Mouse (Mus musculus): ENCODE measurements at regions not wholly inside any gene's neighbourhood (a gene's known extent, or its start where the extent isn't known, plus 50 kb on each side); places are given as distances from the start of the nearest gene placed in this dataset.
"Not testable (repeated sequence)": the region's sequence is repeated elsewhere in the genome, so short reads cannot be mapped to it uniquely, and the experiment has no call there.

DNA sequence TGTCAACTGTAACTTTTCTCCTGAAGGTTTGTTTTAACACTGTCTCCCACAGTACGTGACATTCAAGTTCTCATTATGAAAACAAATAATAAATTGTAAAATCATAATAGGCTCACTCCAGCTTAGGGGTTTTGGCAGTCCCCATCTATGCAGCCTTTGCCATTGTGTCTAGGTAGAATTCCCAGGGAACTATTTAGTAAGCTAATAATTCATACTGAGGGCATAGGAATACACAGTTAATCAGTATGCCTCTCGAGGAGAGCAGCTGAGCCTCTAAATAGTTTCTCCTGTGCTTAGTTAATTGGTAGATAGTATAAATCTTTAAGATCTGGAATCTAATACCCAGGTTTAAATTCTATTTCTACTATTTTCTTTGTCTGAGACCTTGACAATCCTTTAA is 191.7 kb downstream of the Tprg start:
- DNase-seq (ENCODE audit: low spot score in 2 of 2): no peak

DNA sequence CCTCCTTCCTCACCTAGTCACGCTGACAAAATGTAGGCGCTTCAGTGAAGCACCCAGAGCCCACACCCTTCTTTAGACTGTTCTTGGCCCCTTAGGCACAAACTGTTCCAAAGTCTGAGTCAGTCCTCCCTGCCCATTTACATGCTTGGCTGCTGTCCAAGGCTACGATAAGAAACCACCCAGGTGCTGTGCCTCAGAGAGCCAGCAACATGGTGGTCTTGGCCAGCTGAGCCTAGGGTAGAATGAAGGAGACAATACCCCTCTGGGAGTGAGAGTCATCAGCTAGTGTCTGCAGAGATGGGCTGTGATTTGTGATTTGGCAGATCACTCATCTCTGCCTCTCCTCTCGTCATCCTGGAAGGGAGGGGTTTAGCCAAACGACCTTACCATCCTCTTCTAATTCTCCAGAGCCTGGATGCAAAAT is 197.2 kb downstream of the Tprg start:
- peak in 1 of 2 experiments; percentile 4 for DNase-seq (ENCODE audit: low spot score in 2 of 2)

DNA sequence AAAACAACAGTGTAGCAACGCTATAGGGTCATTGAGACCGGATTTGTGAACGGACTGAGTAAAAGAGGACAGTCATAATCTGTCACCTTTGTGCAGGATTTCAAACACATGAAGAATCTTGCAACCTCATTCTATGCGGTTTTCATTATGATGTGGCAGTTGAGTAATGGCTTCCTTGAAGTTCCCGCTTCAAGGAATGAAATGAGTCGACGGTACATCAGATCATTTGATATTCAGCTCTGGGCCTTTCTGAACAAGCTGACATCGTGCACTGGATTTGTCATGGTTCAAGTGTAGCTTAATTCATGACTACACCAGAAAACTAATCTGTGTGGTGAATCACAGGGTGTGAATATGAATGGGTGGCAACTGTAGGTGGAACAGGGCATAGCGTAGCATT is 198.4 kb downstream of the Tprg start:
- no peak for DNase-seq (ENCODE audit: low spot score in 2 of 2)

DNA sequence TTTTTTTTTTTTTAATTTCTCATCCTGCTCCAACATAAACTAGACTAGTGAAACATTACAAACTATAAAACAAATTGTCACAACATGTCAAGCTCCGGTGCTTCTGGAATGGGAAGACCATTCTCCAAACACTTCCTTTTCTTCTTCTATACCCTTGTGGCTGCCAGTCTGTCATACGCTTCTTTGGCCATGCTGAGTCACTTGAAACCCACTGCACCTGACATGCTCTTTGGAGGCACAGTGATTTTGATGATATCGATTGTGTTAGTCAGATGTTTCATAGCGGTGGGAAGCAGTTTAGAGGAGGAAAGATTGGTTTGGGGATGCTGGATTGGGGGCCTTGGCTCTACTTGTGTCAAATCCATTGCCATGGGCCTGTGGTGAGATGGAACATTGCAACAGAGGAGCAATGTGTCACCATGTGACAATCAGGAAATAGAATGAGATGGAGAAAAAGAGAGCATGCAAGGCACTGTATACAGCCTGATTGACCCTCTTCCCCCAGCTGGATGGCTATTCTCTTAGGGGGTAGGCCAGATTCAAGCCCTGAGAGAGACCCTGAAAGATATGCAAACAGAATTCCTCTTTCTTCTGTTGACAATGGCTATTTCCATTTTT is 197.0 kb upstream of the Trp63 start:
- DNase-seq (ENCODE audit: low spot score in 2 of 2): no peak

DNA sequence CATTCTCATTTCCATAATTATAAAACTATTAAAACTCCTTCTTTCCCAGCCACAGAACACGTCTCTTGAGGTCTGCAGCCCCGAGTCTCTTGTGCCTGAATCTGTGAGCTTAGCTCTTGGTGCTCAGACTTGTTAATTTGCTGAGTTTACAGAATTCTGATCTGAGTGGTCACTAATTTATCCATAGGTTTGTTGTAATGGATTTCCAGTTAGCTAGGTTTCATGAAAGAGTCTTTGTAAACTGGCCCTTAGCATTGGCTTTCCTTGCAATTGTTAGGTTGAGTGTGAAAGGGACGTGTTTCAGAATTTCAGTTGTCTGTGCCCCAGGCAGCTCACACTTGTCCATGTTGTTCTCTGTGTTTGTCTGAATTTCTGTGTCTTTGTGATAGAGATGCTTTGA is 192.7 kb upstream of the Trp63 start:
- no peak for DNase-seq (ENCODE audit: low spot score in 2 of 2)

DNA sequence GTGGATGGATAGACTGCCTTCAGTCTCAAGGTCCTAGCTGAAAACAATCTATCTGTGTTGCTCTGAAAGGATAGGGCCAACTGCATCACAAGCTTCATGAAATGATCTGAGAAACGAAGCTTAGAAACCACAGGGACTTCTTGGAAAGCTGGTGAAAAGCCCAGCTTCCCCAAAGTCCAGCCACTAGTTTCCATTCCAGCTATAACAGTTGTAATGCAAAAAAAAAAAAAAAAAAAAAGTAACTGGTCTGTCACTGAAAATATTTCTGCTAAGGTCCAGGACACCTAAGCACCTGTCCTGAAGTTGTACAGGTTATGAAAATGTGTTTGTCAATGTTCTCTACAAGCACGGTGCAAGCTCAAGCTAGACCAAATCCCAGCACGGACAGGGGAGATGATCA is 189.4 kb upstream of the Trp63 start:
- DNase-seq (ENCODE audit: low spot score in 2 of 2): no peak

DNA sequence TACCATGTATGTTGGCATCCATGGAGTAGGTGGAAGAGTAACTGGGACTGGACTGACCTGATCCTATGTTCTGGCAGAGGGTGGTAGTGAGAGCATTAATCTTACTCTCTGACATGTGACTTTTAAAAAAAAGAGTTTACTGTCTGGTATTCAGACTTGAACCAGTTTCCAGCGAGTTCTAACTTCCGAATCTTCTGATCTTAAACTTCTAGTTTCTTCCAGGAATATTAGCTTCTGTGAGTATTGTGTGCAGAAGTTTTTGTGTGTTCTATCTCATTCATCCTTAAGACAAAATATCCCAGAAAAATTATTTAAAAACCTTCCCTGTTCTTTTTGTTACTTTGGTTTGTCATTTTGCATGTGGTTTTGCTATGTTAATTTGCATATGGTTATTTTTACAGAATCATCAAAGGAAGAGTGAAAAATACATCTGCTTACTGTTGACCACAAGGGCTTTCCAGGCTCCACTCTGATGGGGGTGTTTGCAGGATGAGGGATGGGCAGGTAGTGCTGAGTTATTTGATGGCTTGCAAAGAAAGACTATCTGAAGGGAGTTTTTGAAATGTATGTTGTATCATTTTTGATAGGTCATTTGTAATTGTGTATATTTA is 187.9 kb upstream of the Trp63 start:
- no peak for DNase-seq (ENCODE audit: low spot score in 2 of 2)

DNA sequence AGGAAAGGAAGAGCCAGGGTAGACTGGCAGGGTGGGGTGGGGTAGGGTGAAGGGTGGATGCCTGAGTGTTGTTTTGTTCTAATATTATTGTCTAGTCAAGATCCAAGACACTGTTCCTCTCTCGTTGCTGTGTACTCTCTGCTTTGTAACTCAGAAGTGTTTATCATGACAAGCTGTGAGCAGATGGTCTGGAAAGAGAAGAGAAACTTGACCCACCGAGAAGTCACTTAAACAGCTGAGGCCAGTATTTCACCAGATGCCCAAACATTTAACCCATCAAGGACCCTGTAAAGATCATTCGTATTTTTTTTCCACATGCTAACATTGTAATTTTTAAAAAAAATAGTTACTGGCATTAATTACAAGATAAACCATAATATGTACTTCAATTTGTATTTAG is 178.7 kb upstream of the Trp63 start:
- no peak for DNase-seq (ENCODE audit: low spot score in 2 of 2)

DNA sequence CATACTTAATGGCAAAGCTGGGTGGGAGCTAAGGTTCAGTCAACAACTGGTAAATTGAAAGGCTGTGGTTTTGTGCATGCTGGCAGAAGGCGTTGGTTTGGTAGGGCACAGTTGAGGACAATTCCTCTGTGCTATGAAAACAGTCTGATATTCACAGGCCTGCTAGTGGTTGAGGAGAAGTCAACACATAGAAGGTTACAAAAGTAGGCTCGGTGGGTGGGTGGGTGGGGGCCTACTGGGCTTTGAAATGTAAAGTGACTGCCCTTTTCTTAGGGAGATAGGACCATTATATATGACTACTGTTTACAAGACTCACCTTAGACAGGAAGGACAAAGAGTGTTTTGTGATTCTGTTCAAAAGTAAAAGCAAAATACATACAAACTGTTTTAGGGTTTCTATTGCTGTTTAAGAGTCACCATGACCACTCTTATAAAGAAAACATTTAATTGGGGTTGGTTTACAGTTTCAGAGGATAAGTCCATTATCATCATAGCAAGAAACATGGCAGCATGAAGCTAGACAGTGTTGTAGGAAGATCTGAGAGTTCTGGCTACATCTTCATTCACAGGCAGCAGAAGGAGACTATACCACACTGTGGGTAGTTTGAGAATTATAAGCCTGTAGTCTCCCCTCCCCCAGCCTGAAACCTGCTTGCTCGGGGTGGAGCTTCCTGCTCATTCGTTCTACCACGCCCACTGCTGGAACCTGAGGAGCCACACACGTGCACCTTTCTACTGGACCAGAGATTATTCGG is 166.3 kb upstream of the Trp63 start:
- DNase-seq (ENCODE audit: low spot score in 2 of 2): no peak

DNA sequence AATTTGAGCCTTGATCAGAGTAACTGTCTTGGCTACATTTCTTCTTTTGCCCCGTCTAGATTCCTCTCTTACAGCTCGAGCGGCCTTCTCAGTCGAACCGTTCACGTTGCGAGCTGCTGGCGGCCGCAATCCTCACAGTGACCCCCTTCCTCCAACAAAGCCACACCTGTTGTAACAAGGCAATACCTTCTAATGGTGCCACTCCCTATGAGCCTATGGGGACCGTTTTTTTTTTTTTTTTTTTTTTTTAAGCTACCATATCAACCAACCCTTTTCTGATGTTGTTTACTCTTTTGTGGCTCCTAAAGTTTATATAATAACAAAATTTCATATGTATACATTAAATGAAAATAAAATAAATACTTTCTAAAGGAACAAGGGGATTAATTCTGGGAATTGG is 160.4 kb upstream of the Trp63 start:
- not testable (repeated sequence) for DNase-seq (ENCODE audit: low spot score in 2 of 2)

DNA sequence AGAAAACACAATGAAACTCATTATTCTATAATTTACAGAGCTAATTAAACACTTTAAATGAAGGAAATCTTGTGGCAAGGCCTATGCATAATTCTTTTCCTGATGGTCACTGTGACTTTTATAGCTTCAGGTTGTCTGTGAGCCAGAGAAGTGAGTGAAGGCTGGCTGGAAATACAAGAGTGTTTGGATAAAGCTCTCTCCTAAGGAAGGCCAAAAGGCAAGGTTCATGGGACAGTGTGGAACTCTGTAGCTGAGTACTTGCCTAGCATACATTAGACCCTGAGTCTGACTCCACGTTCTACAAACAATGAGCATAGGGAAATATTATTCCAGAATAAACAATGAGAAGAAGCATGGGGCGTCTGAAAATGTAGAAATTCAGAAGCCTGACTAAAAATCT is 159.9 kb upstream of the Trp63 start:
- DNase-seq (ENCODE audit: low spot score in 2 of 2): no peak

DNA sequence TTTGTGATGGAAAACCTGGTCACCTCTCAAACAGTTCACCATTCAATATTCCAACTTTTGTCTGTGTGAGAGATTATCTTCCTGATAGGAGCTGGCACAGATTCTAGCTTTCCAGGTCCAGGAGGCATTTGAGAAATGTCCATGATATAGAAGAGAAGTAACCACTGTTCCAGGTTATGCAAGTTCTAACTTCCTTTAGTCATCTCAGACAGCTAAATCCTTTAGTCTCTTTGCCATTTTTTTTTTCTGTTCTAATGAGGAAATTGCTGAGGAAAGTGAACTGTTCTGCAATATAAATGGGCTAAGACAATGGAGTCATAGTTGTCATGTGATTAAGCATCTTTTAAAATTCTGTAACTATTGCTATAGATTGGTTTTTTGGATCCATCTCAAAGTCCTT is 155.7 kb upstream of the Trp63 start:
- no peak for DNase-seq (ENCODE audit: low spot score in 2 of 2)

DNA sequence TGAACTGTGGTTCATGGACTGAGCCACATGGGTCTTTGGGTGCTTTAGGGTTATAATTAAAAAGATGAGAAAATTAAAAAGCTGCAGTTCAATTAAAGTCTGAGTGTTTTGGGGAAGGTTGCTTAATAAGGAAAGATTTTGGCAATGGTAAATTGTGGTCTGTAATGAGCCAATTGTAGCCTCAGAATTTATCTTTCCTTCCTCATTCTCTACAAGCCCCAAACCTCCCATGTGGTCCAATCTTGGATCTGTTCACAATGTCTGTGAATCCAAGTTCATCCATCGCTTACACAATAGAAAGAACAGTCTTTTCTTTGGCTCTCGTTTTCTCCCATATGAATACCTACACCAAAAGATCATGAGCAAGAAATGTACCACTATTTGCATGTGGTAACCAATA is 155.2 kb upstream of the Trp63 start:
- DNase-seq (ENCODE audit: low spot score in 2 of 2): peak; percentile 21 to 46

DNA sequence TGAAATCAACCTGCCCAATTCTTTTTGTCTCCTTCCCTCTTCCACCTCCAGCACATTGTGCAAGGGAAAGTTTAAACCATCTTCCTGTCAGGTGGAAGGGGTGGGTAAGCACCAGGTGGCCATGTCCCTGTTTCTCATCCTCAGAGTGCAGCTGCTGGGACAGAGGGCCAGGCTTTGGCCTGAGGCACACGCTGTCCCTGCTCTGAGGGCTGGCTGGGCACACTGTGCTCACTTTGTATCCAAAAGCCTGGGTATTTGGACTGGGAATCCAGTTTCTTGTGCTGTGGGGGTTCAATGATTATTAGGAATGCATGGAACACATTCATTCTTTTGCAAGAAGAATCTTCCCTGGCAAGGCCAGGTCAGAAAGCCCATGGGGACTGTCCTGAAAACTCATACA is 153.9 kb upstream of the Trp63 start:
- peak in 1 of 2 experiments; percentile 18 for DNase-seq (ENCODE audit: low spot score in 2 of 2)

DNA sequence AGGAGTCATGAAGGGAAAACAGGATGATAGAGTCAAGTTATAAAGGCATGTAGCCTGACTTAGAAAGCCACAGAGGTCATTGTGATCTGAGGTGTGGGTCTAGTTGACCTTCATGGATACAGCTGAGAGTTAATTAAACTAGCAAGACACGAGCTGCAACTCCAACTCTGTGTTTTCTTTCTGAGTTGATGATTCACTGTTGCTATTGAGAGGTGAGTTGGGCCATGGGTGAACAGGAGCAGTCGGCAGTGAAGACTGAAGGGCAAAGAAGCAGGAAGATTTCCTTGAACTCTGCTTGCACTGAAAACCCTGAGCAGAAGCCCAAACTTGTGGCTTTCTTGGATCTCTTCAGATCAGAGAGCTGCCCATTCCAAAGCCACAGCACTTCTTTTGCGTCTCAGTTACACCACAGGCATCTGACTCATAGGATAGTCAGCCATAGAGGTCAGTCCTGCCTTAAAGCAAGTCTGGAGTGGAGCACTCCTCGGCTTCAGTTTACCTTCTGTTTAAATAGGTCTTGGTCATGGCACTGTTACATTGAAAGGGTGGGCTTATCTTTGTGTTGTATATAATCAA is 151.7 kb upstream of the Trp63 start:
- no peak for DNase-seq (ENCODE audit: low spot score in 2 of 2)

DNA sequence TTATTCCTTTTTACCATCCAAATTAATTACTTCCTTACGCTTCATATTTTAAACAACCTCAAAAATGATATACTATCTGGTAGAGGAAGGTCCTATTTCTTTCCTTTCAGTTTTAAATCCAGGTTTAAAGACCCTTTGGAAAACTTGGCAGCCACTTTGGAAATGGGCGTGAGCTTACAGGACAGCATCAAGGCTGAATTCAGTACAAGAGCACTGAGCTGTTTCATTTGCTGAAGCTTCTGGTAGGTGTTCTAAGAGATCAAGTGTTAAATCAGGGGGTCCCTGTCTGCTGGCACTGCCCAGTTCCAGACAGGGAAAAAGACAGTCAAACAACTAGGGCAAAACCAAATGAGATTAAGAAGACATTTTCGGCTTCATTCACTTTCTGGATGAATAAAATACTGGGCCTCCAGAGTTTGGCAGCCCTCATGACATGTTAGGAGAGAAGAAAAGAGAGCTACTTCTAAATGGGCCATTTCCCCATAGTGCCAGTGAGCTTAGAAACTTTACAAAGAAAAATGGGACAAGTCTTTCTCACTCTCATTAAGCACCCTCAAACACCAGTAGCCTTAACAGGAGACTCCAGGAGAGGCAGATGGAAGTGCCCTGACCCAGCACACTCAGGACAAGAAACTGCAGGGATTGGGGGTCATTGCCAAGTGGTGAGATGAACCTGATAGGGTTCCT is 150.9 kb upstream of the Trp63 start:
- no peak for DNase-seq (ENCODE audit: low spot score in 2 of 2)

DNA sequence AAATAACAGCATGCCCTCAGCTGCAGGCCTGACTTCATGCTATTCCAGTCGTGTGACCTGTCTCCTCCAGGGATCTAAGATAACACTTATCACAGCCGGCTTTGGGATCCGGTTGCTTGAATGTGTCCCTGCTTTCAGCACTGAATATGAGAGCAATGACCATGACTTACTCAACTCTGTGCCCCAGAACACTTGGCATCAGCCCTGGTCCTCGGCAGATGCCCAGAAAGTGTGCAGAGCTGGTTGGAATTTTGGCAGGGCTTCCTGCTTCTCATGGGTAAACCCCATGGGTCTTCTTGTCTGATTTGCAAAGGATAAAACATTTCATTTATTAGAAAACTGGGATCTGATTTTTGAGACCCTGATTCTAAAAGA is 150.4 kb upstream of the Trp63 start:
- DNase-seq (ENCODE audit: low spot score in 2 of 2): peak in 1 of 2 experiments; percentile 9

DNA sequence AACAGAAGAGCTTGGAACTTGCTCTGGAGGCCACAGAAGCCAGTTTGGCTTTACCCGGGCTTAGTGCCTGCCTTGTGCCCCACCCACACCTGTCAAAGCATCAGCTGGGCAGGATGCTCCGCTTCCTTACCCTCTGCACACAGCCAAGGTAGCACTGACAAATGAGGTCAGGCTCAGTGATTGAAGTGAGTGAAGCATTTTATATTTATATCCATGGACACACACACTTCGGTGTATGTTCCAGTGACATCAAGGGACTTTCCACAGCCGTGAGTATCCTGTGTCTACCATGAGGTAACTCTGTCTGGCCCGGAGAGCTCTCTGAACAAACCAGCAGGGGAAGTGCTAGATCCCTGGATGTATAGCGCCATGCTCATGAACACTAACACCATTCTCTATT is 147.0 kb upstream of the Trp63 start:
- DNase-seq (ENCODE audit: low spot score in 2 of 2): no peak

DNA sequence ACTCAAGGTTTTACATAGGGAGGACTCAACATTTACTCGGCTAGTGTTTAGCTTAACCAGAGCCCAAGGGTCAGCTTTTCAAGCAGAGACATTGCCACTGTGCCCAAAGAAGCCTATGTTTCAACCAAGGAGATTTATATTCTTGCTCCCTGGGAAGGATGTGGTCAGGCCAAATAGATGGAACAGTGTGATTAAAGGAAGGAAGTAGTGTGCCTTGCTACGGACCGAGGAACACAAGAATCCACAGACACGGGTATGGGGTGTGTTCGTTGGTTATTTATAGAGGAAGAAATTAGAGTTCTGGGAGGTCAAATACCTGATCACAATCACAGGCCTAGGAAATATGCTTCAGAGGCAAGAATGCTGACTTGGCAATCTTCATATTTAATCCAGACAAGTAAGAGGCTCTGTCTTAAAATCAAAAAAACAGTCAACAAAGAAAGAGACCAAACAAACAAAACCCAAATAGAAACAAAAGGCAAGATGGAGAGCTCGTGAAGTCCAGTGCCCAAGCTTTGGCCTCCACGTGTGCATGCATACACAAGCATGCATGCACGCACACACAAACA is 133.9 kb upstream of the Trp63 start:
- DNase-seq (ENCODE audit: low spot score in 2 of 2): no peak

DNA sequence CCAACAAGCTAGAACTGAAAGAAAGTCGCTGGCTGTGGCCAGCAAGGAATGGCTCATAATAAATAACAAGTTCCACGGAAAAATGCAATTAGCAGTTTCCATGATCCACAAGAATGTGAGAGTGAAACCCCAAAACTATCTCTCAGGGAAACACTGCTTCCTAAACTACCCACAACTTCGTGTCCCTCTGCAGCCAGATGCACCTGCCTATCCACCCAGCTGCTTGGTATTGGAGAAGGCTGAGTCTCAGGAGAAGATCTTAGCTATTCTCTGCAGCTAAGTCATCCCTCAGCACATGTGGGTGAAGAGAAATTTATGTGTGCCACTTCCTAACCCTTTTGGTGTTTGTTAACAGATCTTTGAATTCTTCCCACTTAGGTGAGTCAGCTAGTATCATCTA is 126.4 kb upstream of the Trp63 start:
- no peak for DNase-seq (ENCODE audit: low spot score in 2 of 2)

DNA sequence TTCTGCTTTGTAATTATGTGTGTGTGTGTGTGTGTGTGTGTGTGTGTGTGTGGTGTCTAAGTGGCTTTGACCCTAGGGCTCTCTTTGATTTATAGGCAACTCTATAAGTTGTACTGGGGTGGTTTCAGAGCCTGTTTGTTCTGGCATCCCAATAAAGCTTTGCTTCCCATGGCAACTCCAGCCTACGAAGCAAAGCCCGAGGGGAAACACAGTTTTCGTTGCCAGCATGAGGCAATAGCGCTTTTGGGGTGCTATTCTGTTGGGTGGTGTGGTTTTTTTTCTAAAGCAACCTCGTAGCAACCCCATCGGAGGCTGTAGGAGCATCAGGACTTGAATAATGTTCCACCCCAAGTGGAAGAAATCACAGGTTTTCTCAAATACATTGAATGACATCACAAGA is 103.3 kb upstream of the Trp63 start:
- no peak for DNase-seq (ENCODE audit: low spot score in 2 of 2)

Data from heart, adult 9 months (tissue).